Mouse (Mus musculus) left cerebral cortex, postnatal 4 days (tissue): ENCODE measurements at regions not wholly inside any gene's neighbourhood (a gene's known extent, or its start where the extent isn't known, plus 50 kb on each side); places are given as distances from the start of the nearest gene placed in this dataset.
A peak's percentile ranks its signal among the peaks of the same experiment; 100 is the strongest.

ENCODE experiments used
- DNase-seq: peaks from one replicate; pipeline ENCODE4 v3.0.0-alpha.2; 2022
- intact Hi-C: fragments of 180-260 bp; cut with DNase I; formaldehyde crosslinking; loops from one replicate; pipeline ENCODE4 v1.15.1; 2025

- DNase-seq = no peak
- intact Hi-C loops = loop anchor here (10.0 kb wide), 1 partner anchor 109 kb away; no protein-coding TSS in a partner anchor
Observed at GRCm38 (mm10) chr16:44674198-44674597, 49.9 kb upstream of the Nepro start.

GRCm38 (mm10) chr16:44672422-44672819 lies 51.7 kb upstream of the Nepro start:
- intact Hi-C loops = loop anchor here (10.0 kb wide), 1 partner anchor 108 kb away; no protein-coding TSS in a partner anchor
- no peak for DNase-seq

- DNase-seq = no peak
- intact Hi-C loops = loop anchor here (10.0 kb wide), 1 partner anchor 107 kb away; no protein-coding TSS in a partner anchor
Observed at GRCm38 (mm10) chr16:44671551-44672421, 52.3 kb upstream of the Nepro start.

GRCm38 (mm10) chr16:44668061-44668460 lies 56.0 kb upstream of the Nepro start:
- intact Hi-C loops = no loop called here
- DNase-seq = no peak

- intact Hi-C loops = no loop called here
- DNase-seq = no peak
Observed at GRCm38 (mm10) chr16:44667118-44667517, 57.0 kb upstream of the Nepro start.

GRCm38 (mm10) chr16:44666431-44666997 lies 57.6 kb upstream of the Nepro start:
- intact Hi-C loops = no loop called here
- DNase-seq = peak; percentile 44

- intact Hi-C loops = no loop called here
- no peak for DNase-seq
Observed at GRCm38 (mm10) chr16:44665491-44665931, 58.6 kb upstream of the Nepro start.

- intact Hi-C loops = no loop called here
- DNase-seq = no peak
Observed at GRCm38 (mm10) chr16:44662966-44663600, 61.0 kb upstream of the Nepro start.

GRCm38 (mm10) chr16:44660996-44661876 lies 62.9 kb upstream of the Nepro start:
- peak; percentile 48 for DNase-seq
- intact Hi-C loops = no loop called here

GRCm38 (mm10) chr16:44658306-44658705 lies 65.8 kb upstream of the Nepro start:
- DNase-seq = no peak
- intact Hi-C loops = no loop called here

- intact Hi-C loops = no loop called here
- DNase-seq = no peak
Observed at GRCm38 (mm10) chr16:44656181-44656580, 67.9 kb upstream of the Nepro start.

GRCm38 (mm10) chr16:44655306-44655705 lies 68.8 kb upstream of the Nepro start:
- intact Hi-C loops = no loop called here
- no peak for DNase-seq

- intact Hi-C loops = no loop called here
- DNase-seq = no peak
Observed at GRCm38 (mm10) chr16:44648547-44649223, 75.4 kb upstream of the Nepro start.

- no peak for DNase-seq
- intact Hi-C loops = no loop called here
Observed at GRCm38 (mm10) chr16:44643992-44644391, 80.1 kb upstream of the Nepro start.

- intact Hi-C loops = no loop called here
Observed at GRCm38 (mm10) chr16:44637100-44637499, 78.4 kb upstream of the Boc start.

GRCm38 (mm10) chr16:44634486-44634885 lies 75.8 kb upstream of the Boc start:
- intact Hi-C loops = no loop called here
- no peak for DNase-seq

More at GRCm38 (mm10) chr16:44637100-44637499, 78.4 kb upstream of the Boc start:
- DNase-seq = no peak

GRCm38 (mm10) chr16:44633059-44633667 lies 74.5 kb upstream of the Boc start:
- intact Hi-C loops = no loop called here
- no peak for DNase-seq

GRCm38 (mm10) chr16:44632330-44633058 lies 73.8 kb upstream of the Boc start:
- intact Hi-C loops = no loop called here
- DNase-seq = peak; percentile 91
